Mouse (Mus musculus): ENCODE data around the gene Snapc4. TPM values are rescaled to one million over a fixed set of nuclear protein-coding genes. Genes with fewer than 3 reads are reported as not detected.

The Snapc4 gene
- polyA plus RNA-seq, 1 experiment from 2014 or later, result 17.9 TPM

DNA sequence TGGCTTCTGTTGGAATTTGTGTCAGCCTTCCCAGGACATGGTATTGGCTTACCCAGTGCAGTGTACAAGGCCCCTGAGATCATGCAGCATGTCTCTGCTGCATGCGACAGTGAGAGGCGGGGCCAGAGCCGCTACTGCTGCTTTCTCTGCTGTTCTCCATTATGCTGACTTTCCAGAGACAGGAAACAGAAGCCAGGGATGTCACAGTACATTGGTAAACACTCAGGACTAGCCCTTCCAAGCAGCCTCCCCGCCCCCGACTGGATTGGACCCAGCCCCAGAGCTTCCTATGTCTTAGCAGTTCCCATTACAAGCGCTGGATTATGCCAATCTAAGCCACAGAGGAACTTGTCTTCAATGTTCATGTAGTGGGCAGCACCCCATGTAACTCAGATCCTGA lies 32.2 kb downstream of the Snapc4 start:
- no peaks in the 10 kb centered on the region for H3K9me3 ChIP-seq (replicated peaks; ENCODE audit: control insufficient read depth, low read length)
- H3K4me1 ChIP-seq (ENCODE audit: control insufficient read depth, insufficient read depth, low read length), result no peaks in the 10 kb centered on the region
- no peak overlapping the region for H3K9ac ChIP-seq (replicated peaks; ENCODE audit: low read length)
- DNase-seq (ENCODE audit: low spot score), result peak; percentile 3
- H3K27ac ChIP-seq (replicated peaks; ENCODE audit: low read depth, low read length), result no peak overlapping the region
- WGBS, result 60% methylated on average over 6 of the region's 6 CpGs
- H3K27me3 ChIP-seq (ENCODE audit: control insufficient read depth, insufficient read depth, low read length), result no peaks in the 10 kb centered on the region
- no peak overlapping the region for H3K4me2 ChIP-seq (ENCODE audit: low read depth, low read length)
- peaks cover 15% of the 10 kb centered on the region for H3K36me3 ChIP-seq (replicated peaks; ENCODE audit: control insufficient read depth, insufficient read depth, low read depth, low read length)
- H3K4me3 ChIP-seq (ENCODE audit: low read depth, low read length), result no peak overlapping the region
- no peak for ATAC-seq (replicated peaks; ENCODE audit: insufficient number of reproducible peaks, low FRiP score, low TSS enrichment, low read depth)

GRCm38 (mm10) chr2:26342609-26343490 lies 37.6 kb downstream of the Snapc4 start:
- Histone ChIP-seq H3K27ac (replicated peaks; ENCODE audit: low read depth, low read length) (no peak overlapping the region), H3K4me2 (ENCODE audit: low read depth, low read length) (no peak overlapping the region), H3K4me3 (ENCODE audit: low read depth, low read length) (no peak overlapping the region), H3K27me3 (ENCODE audit: control insufficient read depth, insufficient read depth, low read length) (no peaks in the 10 kb centered on the region), H3K4me1 (ENCODE audit: control insufficient read depth, insufficient read depth, low read length) (no peaks in the 10 kb centered on the region), H3K9ac (replicated peaks; ENCODE audit: low read length) (no peak overlapping the region), H3K9me3 (replicated peaks; ENCODE audit: control insufficient read depth, low read length) (no peaks in the 10 kb centered on the region), H3K36me3 (replicated peaks; ENCODE audit: control insufficient read depth, insufficient read depth, low read depth, low read length) (peaks cover 22% of the 10 kb centered on the region)
- 76% methylated on average over 11 of the region's 11 CpGs for WGBS
- no peak for ATAC-seq (replicated peaks; ENCODE audit: insufficient number of reproducible peaks, low FRiP score, low TSS enrichment, low read depth)
- DNase-seq (ENCODE audit: low spot score), result no peak

DNA sequence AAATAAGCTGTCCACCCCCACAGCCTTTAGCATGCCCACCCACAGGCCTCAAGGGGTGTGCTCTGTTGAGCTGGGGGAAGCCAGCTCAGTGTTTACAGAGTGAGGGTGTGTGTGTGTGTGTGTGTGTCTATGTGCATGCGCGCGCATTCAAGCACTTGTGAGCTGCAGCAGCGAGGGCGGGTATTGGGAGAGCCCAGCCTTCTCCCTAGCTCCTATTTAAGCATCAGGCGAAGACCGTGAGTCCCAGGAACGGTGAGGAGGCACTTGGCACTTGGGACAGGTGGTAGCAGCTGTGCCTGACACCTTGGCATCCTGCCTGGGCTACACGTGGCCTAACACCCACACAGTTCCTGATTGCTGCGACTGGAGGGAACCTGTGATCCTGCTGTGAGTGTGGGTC lies 38.4 kb downstream of the Snapc4 start:
- Histone ChIP-seq H3K9ac (replicated peaks; ENCODE audit: low read length) (no peak overlapping the region), H3K4me2 (ENCODE audit: low read depth, low read length) (no peak overlapping the region), H3K27ac (replicated peaks; ENCODE audit: low read depth, low read length) (no peak overlapping the region), H3K4me1 (ENCODE audit: control insufficient read depth, insufficient read depth, low read length) (no peaks in the 10 kb centered on the region), H3K9me3 (replicated peaks; ENCODE audit: control insufficient read depth, low read length) (no peaks in the 10 kb centered on the region), H3K36me3 (replicated peaks; ENCODE audit: control insufficient read depth, insufficient read depth, low read depth, low read length) (peaks cover 19% of the 10 kb centered on the region), H3K27me3 (ENCODE audit: control insufficient read depth, insufficient read depth, low read length) (no peaks in the 10 kb centered on the region), H3K4me3 (ENCODE audit: low read depth, low read length) (no peak overlapping the region)
- DNase-seq (ENCODE audit: low spot score) (no peak), ATAC-seq (replicated peaks; ENCODE audit: insufficient number of reproducible peaks, low FRiP score, low TSS enrichment, low read depth) (no peak)
- WGBS, result 87% methylated on average over 10 of the region's 10 CpGs

- no peaks in the 10 kb centered on the region for H3K9me3 ChIP-seq (replicated peaks; ENCODE audit: control insufficient read depth, low read length)
- H3K27ac ChIP-seq (replicated peaks; ENCODE audit: low read depth, low read length), result no peak overlapping the region
- no peak overlapping the region for H3K4me3 ChIP-seq (ENCODE audit: low read depth, low read length)
- H3K27me3 ChIP-seq (ENCODE audit: control insufficient read depth, insufficient read depth, low read length), result no peaks in the 10 kb centered on the region
- 100% methylated on average over 2 of the region's 2 CpGs for WGBS
- no peak for ATAC-seq (replicated peaks; ENCODE audit: insufficient number of reproducible peaks, low FRiP score, low TSS enrichment, low read depth)
- H3K4me2 ChIP-seq (ENCODE audit: low read depth, low read length), result no peak overlapping the region
- no peaks in the 10 kb centered on the region for H3K4me1 ChIP-seq (ENCODE audit: control insufficient read depth, insufficient read depth, low read length)
- H3K9ac ChIP-seq (replicated peaks; ENCODE audit: low read length), result no peak overlapping the region
- H3K36me3 ChIP-seq (replicated peaks; ENCODE audit: control insufficient read depth, insufficient read depth, low read depth, low read length), result peaks cover 19% of the 10 kb centered on the region
- no peak for DNase-seq (ENCODE audit: low spot score)
Observed at GRCm38 (mm10) chr2:26341510-26341981, 38.9 kb downstream of the Snapc4 start.

- Histone ChIP-seq H3K4me2 (ENCODE audit: low read depth, low read length) (no peak overlapping the region), H3K9ac (replicated peaks; ENCODE audit: low read length) (no peak overlapping the region), H3K4me1 (ENCODE audit: control insufficient read depth, insufficient read depth, low read length) (no peaks in the 10 kb centered on the region), H3K27ac (replicated peaks; ENCODE audit: low read depth, low read length) (no peak overlapping the region), H3K36me3 (replicated peaks; ENCODE audit: control insufficient read depth, insufficient read depth, low read depth, low read length) (peaks cover 13% of the 10 kb centered on the region), H3K27me3 (ENCODE audit: control insufficient read depth, insufficient read depth, low read length) (no peaks in the 10 kb centered on the region), H3K4me3 (ENCODE audit: low read depth, low read length) (no peak overlapping the region), H3K9me3 (replicated peaks; ENCODE audit: control insufficient read depth, low read length) (no peaks in the 10 kb centered on the region)
- ATAC-seq (replicated peaks; ENCODE audit: insufficient number of reproducible peaks, low FRiP score, low TSS enrichment, low read depth) (no peak), DNase-seq (ENCODE audit: low spot score) (no peak)
- WGBS, result 89% methylated on average over 5 of the region's 5 CpGs
Observed at GRCm38 (mm10) chr2:26339204-26339551, 41.3 kb downstream of the Snapc4 start.

GRCm38 (mm10) chr2:26338302-26339203 lies 41.9 kb downstream of the Snapc4 start:
- 91% methylated on average over 8 of the region's 13 CpGs for WGBS

GRCm38 (mm10) chr2:26330702-26331101 lies 49.8 kb downstream of the Snapc4 start:
- no peaks in the 10 kb centered on the region for H3K9me3 ChIP-seq (replicated peaks; ENCODE audit: control insufficient read depth, low read length)
- ATAC-seq (replicated peaks; ENCODE audit: insufficient number of reproducible peaks, low FRiP score, low TSS enrichment, low read depth) (no peak), DNase-seq (ENCODE audit: low spot score) (no peak)
- H3K4me2 ChIP-seq (ENCODE audit: low read depth, low read length), result no peak overlapping the region
- H3K9ac ChIP-seq (replicated peaks; ENCODE audit: low read length), result no peak overlapping the region
- WGBS, result 42% methylated on average over 6 of the region's 6 CpGs
- no peaks in the 10 kb centered on the region for H3K27me3 ChIP-seq (ENCODE audit: control insufficient read depth, insufficient read depth, low read length)
- H3K36me3 ChIP-seq (replicated peaks; ENCODE audit: control insufficient read depth, insufficient read depth, low read depth, low read length), result peaks cover 16% of the 10 kb centered on the region
- no peaks in the 10 kb centered on the region for H3K4me1 ChIP-seq (ENCODE audit: control insufficient read depth, insufficient read depth, low read length)
- H3K4me3 ChIP-seq (ENCODE audit: low read depth, low read length), result no peak overlapping the region
- no peak overlapping the region for H3K27ac ChIP-seq (replicated peaks; ENCODE audit: low read depth, low read length)

More at GRCm38 (mm10) chr2:26338302-26339203, 41.9 kb downstream of the Snapc4 start:
- no peak overlapping the region for H3K9ac ChIP-seq (replicated peaks; ENCODE audit: low read length)
- DNase-seq (ENCODE audit: low spot score) (no peak), ATAC-seq (replicated peaks; ENCODE audit: insufficient number of reproducible peaks, low FRiP score, low TSS enrichment, low read depth) (no peak)
- H3K27me3 ChIP-seq (ENCODE audit: control insufficient read depth, insufficient read depth, low read length), result no peaks in the 10 kb centered on the region
- no peaks in the 10 kb centered on the region for H3K9me3 ChIP-seq (replicated peaks; ENCODE audit: control insufficient read depth, low read length)
- H3K4me2 ChIP-seq (ENCODE audit: low read depth, low read length), result no peak overlapping the region
- H3K4me3 ChIP-seq (ENCODE audit: low read depth, low read length), result no peak overlapping the region
- H3K4me1 ChIP-seq (ENCODE audit: control insufficient read depth, insufficient read depth, low read length), result no peaks in the 10 kb centered on the region
- H3K27ac ChIP-seq (replicated peaks; ENCODE audit: low read depth, low read length), result no peak overlapping the region
- H3K36me3 ChIP-seq (replicated peaks; ENCODE audit: control insufficient read depth, insufficient read depth, low read depth, low read length), result peaks cover 13% of the 10 kb centered on the region

- H3K9me3 ChIP-seq (replicated peaks; ENCODE audit: control insufficient read depth, low read length), result no peaks in the 10 kb centered on the region
- peaks cover 19% of the 10 kb centered on the region for H3K36me3 ChIP-seq (replicated peaks; ENCODE audit: control insufficient read depth, insufficient read depth, low read depth, low read length)
- no peaks in the 10 kb centered on the region for H3K4me1 ChIP-seq (ENCODE audit: control insufficient read depth, insufficient read depth, low read length)
- no peaks in the 10 kb centered on the region for H3K27me3 ChIP-seq (ENCODE audit: control insufficient read depth, insufficient read depth, low read length)
- no peak overlapping the region for H3K4me2 ChIP-seq (ENCODE audit: low read depth, low read length)
- 57% methylated on average over 4 of the region's 4 CpGs for WGBS
- H3K4me3 ChIP-seq (ENCODE audit: low read depth, low read length), result no peak overlapping the region
- no peak overlapping the region for H3K9ac ChIP-seq (replicated peaks; ENCODE audit: low read length)
- H3K27ac ChIP-seq (replicated peaks; ENCODE audit: low read depth, low read length), result no peak overlapping the region
- ATAC-seq (replicated peaks; ENCODE audit: insufficient number of reproducible peaks, low FRiP score, low TSS enrichment, low read depth) (no peak), DNase-seq (ENCODE audit: low spot score) (no peak)
Observed at GRCm38 (mm10) chr2:26330056-26330468, 50.4 kb downstream of the Snapc4 start.
